Mouse (Mus musculus): ENCODE measurements around the gene Krtap5-1. TPM values are rescaled to one million over a fixed set of nuclear protein-coding genes. Genes with fewer than 3 reads are reported as not detected.
"Not testable (repeated sequence)": the region's sequence is repeated elsewhere in the genome, so short reads cannot be mapped to it uniquely, and the experiment has no call there.

The Krtap5-1 gene
- not detected in 2 replicates for polyA plus RNA-seq (2012; rRNA removed)

GRCm38 (mm10) chr7:142297018-142297417 is at the start of gene Krtap5-1:
Gene Krtap5-1, minus strand, starts transcription at chr7:142297118.
- not testable (repeated sequence) for H3K27me3 ChIP-seq (ENCODE audit: control insufficient read depth, insufficient read depth, low read length); H3K27ac ChIP-seq (ENCODE audit: control insufficient read depth, insufficient read depth, low read depth, low read length); H3K4me1 ChIP-seq (ENCODE audit: control insufficient read depth, insufficient read depth, low read length); H3K36me3 ChIP-seq (ENCODE audit: control insufficient read depth, insufficient read depth, low read length); H3K4me3 ChIP-seq (ENCODE audit: control insufficient read depth, low read depth, low read length)

DNA sequence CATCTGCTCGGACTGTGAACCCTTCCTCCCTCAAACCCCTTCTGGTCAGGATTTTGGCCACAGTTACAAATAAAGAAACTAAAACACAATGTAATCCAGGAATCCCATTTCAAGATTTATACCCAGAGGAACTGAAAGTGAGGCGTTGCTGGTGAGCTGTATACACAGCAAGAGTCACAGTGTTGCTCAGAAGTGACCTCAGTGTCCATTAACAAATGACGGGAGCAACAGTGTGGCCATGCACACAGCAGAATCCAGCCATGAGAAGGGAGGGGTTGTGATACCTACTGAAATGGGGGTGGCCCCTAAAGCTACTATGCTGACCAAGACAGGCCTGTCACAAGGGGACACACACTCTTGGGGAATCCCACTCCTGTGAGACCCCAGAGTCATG is 45.3 kb upstream of the Krtap5-1 start:
- Histone ChIP-seq H3K27ac (ENCODE audit: control insufficient read depth, insufficient read depth, low read depth, low read length) (no peak overlapping the region), H3K27me3 (ENCODE audit: control insufficient read depth, insufficient read depth, low read length) (no peaks in the 10 kb centered on the region), H3K36me3 (ENCODE audit: control insufficient read depth, insufficient read depth, low read length) (no peaks in the 10 kb centered on the region), H3K4me3 (ENCODE audit: control insufficient read depth, low read depth, low read length) (no peak overlapping the region), H3K4me1 (ENCODE audit: control insufficient read depth, insufficient read depth, low read length) (no peaks in the 10 kb centered on the region)
- TF ChIP-seq POLR2A (IDR thresholded peaks at IDR 0.05; ENCODE audit: control insufficient read depth, low read depth, low read length) (no peak), CTCF (IDR thresholded peaks at IDR 0.05; ENCODE audit: control insufficient read depth, insufficient read depth, insufficient replicate concordance, low read depth, low read length) (no peak)

- no peak overlapping the region for H3K27ac ChIP-seq (ENCODE audit: control insufficient read depth, insufficient read depth, low read depth, low read length)
Observed at GRCm38 (mm10) chr7:142341564-142342246, 44.8 kb upstream of the Krtap5-1 start.

GRCm38 (mm10) chr7:142340269-142340970 is 43.5 kb upstream of the Krtap5-1 start:
- no peak for TF ChIP-seq POLR2A (IDR thresholded peaks at IDR 0.05; ENCODE audit: control insufficient read depth, low read depth, low read length)
- TF ChIP-seq CTCF (IDR thresholded peaks at IDR 0.05; ENCODE audit: control insufficient read depth, insufficient read depth, insufficient replicate concordance, low read depth, low read length), result no peak
- Histone ChIP-seq H3K4me3 (ENCODE audit: control insufficient read depth, low read depth, low read length) (no peak overlapping the region), H3K27me3 (ENCODE audit: control insufficient read depth, insufficient read depth, low read length) (no peaks in the 10 kb centered on the region), H3K36me3 (ENCODE audit: control insufficient read depth, insufficient read depth, low read length) (no peaks in the 10 kb centered on the region), H3K4me1 (ENCODE audit: control insufficient read depth, insufficient read depth, low read length) (no peaks in the 10 kb centered on the region), H3K27ac (ENCODE audit: control insufficient read depth, insufficient read depth, low read depth, low read length) (no peak overlapping the region)

More at GRCm38 (mm10) chr7:142341564-142342246, 44.8 kb upstream of the Krtap5-1 start:
- TF ChIP-seq POLR2A (IDR thresholded peaks at IDR 0.05; ENCODE audit: control insufficient read depth, low read depth, low read length), result no peak
- no peak for TF ChIP-seq CTCF (IDR thresholded peaks at IDR 0.05; ENCODE audit: control insufficient read depth, insufficient read depth, insufficient replicate concordance, low read depth, low read length)
- no peaks in the 10 kb centered on the region for H3K4me1 ChIP-seq (ENCODE audit: control insufficient read depth, insufficient read depth, low read length)
- H3K27me3 ChIP-seq (ENCODE audit: control insufficient read depth, insufficient read depth, low read length), result no peaks in the 10 kb centered on the region
- no peak overlapping the region for H3K4me3 ChIP-seq (ENCODE audit: control insufficient read depth, low read depth, low read length)
- H3K36me3 ChIP-seq (ENCODE audit: control insufficient read depth, insufficient read depth, low read length), result no peaks in the 10 kb centered on the region

DNA sequence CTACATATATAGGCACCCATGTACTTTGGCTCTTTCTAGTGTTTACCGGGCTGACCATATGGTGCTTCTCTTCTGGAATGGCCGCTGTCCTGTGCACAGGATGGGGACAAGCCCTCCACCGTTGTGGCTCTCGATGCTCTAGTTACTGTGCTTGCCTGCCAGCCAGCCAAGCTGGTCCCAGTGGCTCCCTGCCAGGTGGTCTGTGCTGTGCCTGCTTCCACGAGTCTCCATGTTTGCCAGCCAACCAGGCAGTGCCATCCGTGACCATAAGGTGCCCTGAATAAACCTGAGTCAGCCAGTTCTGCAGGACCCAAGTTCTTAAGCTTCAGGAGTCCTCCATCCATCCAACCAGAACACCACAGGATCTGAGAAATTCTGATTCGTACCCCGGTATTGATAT is 38.2 kb upstream of the Krtap5-1 start:
- no peak overlapping the region for H3K4me3 ChIP-seq (ENCODE audit: control insufficient read depth, low read depth, low read length)
- H3K4me1 ChIP-seq (ENCODE audit: control insufficient read depth, insufficient read depth, low read length), result no peaks in the 10 kb centered on the region
- TF ChIP-seq POLR2A (IDR thresholded peaks at IDR 0.05; ENCODE audit: control insufficient read depth, low read depth, low read length) (no peak), CTCF (IDR thresholded peaks at IDR 0.05; ENCODE audit: control insufficient read depth, insufficient read depth, insufficient replicate concordance, low read depth, low read length) (no peak)
- no peaks in the 10 kb centered on the region for H3K36me3 ChIP-seq (ENCODE audit: control insufficient read depth, insufficient read depth, low read length)
- no peaks in the 10 kb centered on the region for H3K27me3 ChIP-seq (ENCODE audit: control insufficient read depth, insufficient read depth, low read length)
- H3K27ac ChIP-seq (ENCODE audit: control insufficient read depth, insufficient read depth, low read depth, low read length), result no peak overlapping the region

DNA sequence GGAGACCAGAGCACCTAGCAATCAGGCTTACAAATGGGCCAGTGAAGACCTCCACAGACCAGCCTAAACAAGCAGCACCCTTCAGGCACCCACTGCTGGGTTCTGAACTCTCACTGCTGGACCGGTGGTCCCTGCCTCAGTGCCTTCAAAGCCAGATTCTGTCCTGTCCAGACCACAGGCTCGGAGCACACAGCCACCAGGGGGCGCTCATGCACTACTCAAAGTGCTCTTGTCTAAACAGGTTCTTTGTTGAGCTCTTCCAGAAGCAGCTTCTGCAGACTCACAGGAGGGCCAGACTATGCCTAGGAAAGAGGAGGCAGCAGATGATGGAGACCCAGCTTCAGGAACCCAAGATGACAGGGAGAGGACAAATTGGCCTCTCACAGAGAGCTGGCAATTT is 37.3 kb upstream of the Krtap5-1 start:
- no peak overlapping the region for H3K4me3 ChIP-seq (ENCODE audit: control insufficient read depth, low read depth, low read length)
- TF ChIP-seq CTCF (IDR thresholded peaks at IDR 0.05; ENCODE audit: control insufficient read depth, insufficient read depth, insufficient replicate concordance, low read depth, low read length) (peak; percentile 91), POLR2A (IDR thresholded peaks at IDR 0.05; ENCODE audit: control insufficient read depth, low read depth, low read length) (no peak)
- no peaks in the 10 kb centered on the region for H3K4me1 ChIP-seq (ENCODE audit: control insufficient read depth, insufficient read depth, low read length)
- no peaks in the 10 kb centered on the region for H3K36me3 ChIP-seq (ENCODE audit: control insufficient read depth, insufficient read depth, low read length)
- no peaks in the 10 kb centered on the region for H3K27me3 ChIP-seq (ENCODE audit: control insufficient read depth, insufficient read depth, low read length)
- H3K27ac ChIP-seq (ENCODE audit: control insufficient read depth, insufficient read depth, low read depth, low read length), result no peak overlapping the region

DNA sequence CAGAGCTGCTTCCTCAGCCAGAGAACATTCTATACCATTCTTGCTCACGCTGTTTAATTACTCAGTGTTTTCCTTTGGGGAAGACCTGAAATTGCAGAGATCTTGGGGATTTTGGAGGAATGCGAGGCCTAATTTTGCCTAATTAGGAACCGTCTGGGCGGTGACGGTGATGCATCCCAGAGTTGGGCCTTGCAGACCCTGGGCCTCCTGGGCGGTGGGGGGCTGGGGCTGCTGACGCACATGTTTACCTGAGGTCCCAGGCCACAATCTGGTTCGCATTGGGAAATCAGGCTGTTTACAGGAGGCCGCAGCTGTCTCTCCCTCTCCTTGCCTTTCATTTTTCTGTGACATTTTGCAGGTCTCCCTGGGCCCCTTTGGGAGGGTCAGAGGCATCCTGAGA is 35.8 kb upstream of the Krtap5-1 start:
- not testable (repeated sequence) for H3K36me3 ChIP-seq (ENCODE audit: control insufficient read depth, insufficient read depth, low read length); H3K27me3 ChIP-seq (ENCODE audit: control insufficient read depth, insufficient read depth, low read length); H3K4me1 ChIP-seq (ENCODE audit: control insufficient read depth, insufficient read depth, low read length); H3K27ac ChIP-seq (ENCODE audit: control insufficient read depth, insufficient read depth, low read depth, low read length); H3K4me3 ChIP-seq (ENCODE audit: control insufficient read depth, low read depth, low read length)

All from testis, adult 2 months (tissue).